Mouse (Mus musculus) heart, embryonic 12.5 days (tissue): ENCODE measurements around the gene Urb1. TPM values are rescaled to one million over a fixed set of nuclear protein-coding genes. Genes with fewer than 3 reads are reported as not detected.

ENCODE experiments used
- ATAC-seq: fragments of 200-750 bp; cut with Nextera tagmentation; 2 replicates; pipeline ENCODE4 v1.8.0; 2017; ENCODE audit warnings: moderate TSS enrichment, moderate library complexity; ENCODE audit not compliant: insufficient number of reproducible peaks, low FRiP score
- H3K27ac ChIP-seq: fragments of 300-500 bp; sonication (generic); 2 replicates; pipeline ENCODE4 v1.5.1; 2016; ENCODE audit warnings: mild to moderate bottlenecking, moderate library complexity; ENCODE audit not compliant: poor library complexity, severe bottlenecking
- H3K27me3 ChIP-seq: fragments of 300-500 bp; sonication (generic); replicated peaks from 2 replicates; pipeline ENCODE4 v1.6.1; 2016; ENCODE audit warnings: mild to moderate bottlenecking, moderate library complexity
- H3K36me3 ChIP-seq: fragments of 300-500 bp; sonication (generic); 2 replicates; pipeline ENCODE4 v1.6.1; 2016; ENCODE audit warnings: mild to moderate bottlenecking, moderate library complexity
- H3K4me1 ChIP-seq: fragments of 300-500 bp; sonication (generic); replicated peaks from 2 replicates; pipeline ENCODE4 v1.6.1; 2016; ENCODE audit warnings: mild to moderate bottlenecking
- H3K4me2 ChIP-seq: fragments of 300-500 bp; sonication (generic); 2 replicates; pipeline ENCODE4 v1.6.1; 2016; ENCODE audit warnings: mild to moderate bottlenecking, moderate library complexity
- H3K4me3 ChIP-seq: fragments of 300-500 bp; sonication (generic); 2 replicates; pipeline ENCODE4 v1.5.1; 2016; ENCODE audit warnings: mild to moderate bottlenecking
- H3K9ac ChIP-seq: fragments of 300-500 bp; sonication (generic); 2 replicates; pipeline ENCODE4 v1.6.1; 2016; ENCODE audit warnings: mild to moderate bottlenecking, moderate library complexity
- H3K9me3 ChIP-seq: fragments of 300-500 bp; sonication (generic); replicated peaks from 2 replicates; pipeline ENCODE4 v1.6.1; 2016; ENCODE audit warnings: mild to moderate bottlenecking, moderate library complexity
- WGBS: fragments of 180-500 bp; shearing (Covaris S2); methylation state at CpG from one replicate; pipeline ENCODE4 v1.1.7; 2016; 5-methylcytosine and 5-hydroxymethylcytosine counted together
- polyA plus RNA-seq: library from polyadenylated mRNA; unstranded; fragments of >200 nt; fragmentation: Nextera tagmentation; extraction: Ambion mirVana; gene quantifications from 2 replicates; pipeline ENCODE4 v1.2.1, GENCODE M21; 2016

Gene Urb1
- polyA plus RNA-seq, 1 experiment from 2014 or later = 8.4 TPM

GRCm38 (mm10) chr16:90822284-90822935, 12.2 kb upstream of the Urb1 start:
- Histone ChIP-seq H3K9me3 (no peaks in the 10 kb centered on the region), H3K27ac (no peak overlapping the region), H3K4me1 (no peaks in the 10 kb centered on the region), H3K36me3 (no peaks in the 10 kb centered on the region), H3K9ac (no peak overlapping the region), H3K4me2 (no peak overlapping the region), H3K27me3 (no peaks in the 10 kb centered on the region), H3K4me3 (no peak overlapping the region)
- WGBS = 77% methylated on average over 10 of the region's 10 CpGs
- no peak; the same call in 1 of the 2 replicates for ATAC-seq

- Histone ChIP-seq H3K36me3 (no peaks in the 10 kb centered on the region), H3K27ac (no peak overlapping the region), H3K9ac (no peak overlapping the region), H3K4me1 (no peaks in the 10 kb centered on the region), H3K4me2 (no peak overlapping the region), H3K27me3 (no peaks in the 10 kb centered on the region), H3K9me3 (no peaks in the 10 kb centered on the region), H3K4me3 (no peak overlapping the region)
- WGBS = 81% methylated on average over 14 of the region's 14 CpGs
- ATAC-seq = no peak
Measured at GRCm38 (mm10) chr16:90821046-90821697, 11.0 kb upstream of the Urb1 start.

GRCm38 (mm10) chr16:90820326-90820725, 10.1 kb upstream of the Urb1 start:
- no peak overlapping the region for H3K4me3 ChIP-seq
- H3K27ac ChIP-seq = no peak overlapping the region
- ATAC-seq = no peak
- H3K4me1 ChIP-seq = no peaks in the 10 kb centered on the region
- WGBS = 74% methylated on average over 6 of the region's 6 CpGs
- no peaks in the 10 kb centered on the region for H3K9me3 ChIP-seq
- no peak overlapping the region for H3K4me2 ChIP-seq
- no peaks in the 10 kb centered on the region for H3K36me3 ChIP-seq
- no peaks in the 10 kb centered on the region for H3K27me3 ChIP-seq
- H3K9ac ChIP-seq = no peak overlapping the region

GRCm38 (mm10) chr16:90812086-90812485, 1.9 kb upstream of the Urb1 start:
- no peak overlapping the region for H3K27ac ChIP-seq
- H3K4me3 ChIP-seq = no peak overlapping the region
- ATAC-seq = no peak
- H3K9me3 ChIP-seq = no peaks in the 10 kb centered on the region
- peaks cover 19% of the 10 kb centered on the region for H3K4me1 ChIP-seq
- H3K27me3 ChIP-seq = no peaks in the 10 kb centered on the region
- WGBS = 74% methylated on average over 5 of the region's 5 CpGs
- no peak overlapping the region for H3K9ac ChIP-seq
- no peak overlapping the region for H3K4me2 ChIP-seq
- no peaks in the 10 kb centered on the region; the same call in 1 of the 2 replicates for H3K36me3 ChIP-seq

GRCm38 (mm10) chr16:90810716-90811256, 573 bp upstream of the Urb1 start:
- Histone ChIP-seq H3K27me3 (no peaks in the 10 kb centered on the region), H3K4me3 (peak overlapping the region; percentile 63), H3K9ac (peak overlapping the region; percentile 33; the same call in 1 of the 2 replicates), H3K27ac (peak overlapping the region; percentile 35; the same call in 1 of the 2 replicates), H3K36me3 (no peaks in the 10 kb centered on the region; the same call in 1 of the 2 replicates), H3K4me1 (peaks cover 21% of the 10 kb centered on the region), H3K9me3 (no peaks in the 10 kb centered on the region), H3K4me2 (peak overlapping the region; percentile 70)
- WGBS = 46% methylated on average over 11 of the region's 11 CpGs
- 0 out of 2 replicates have a peak, but pooled peaks have one; percentile 1 for ATAC-seq

GRCm38 (mm10) chr16:90804466-90804865, 5.7 kb downstream of the Urb1 start:
- no peak overlapping the region for H3K4me3 ChIP-seq
- ATAC-seq = no peak
- no peaks in the 10 kb centered on the region for H3K9me3 ChIP-seq
- H3K27me3 ChIP-seq = no peaks in the 10 kb centered on the region
- no peak overlapping the region for H3K4me2 ChIP-seq
- H3K36me3 ChIP-seq = peaks cover 29% of the 10 kb centered on the region
- H3K27ac ChIP-seq = no peak overlapping the region
- WGBS = 93% methylated on average over 5 of the region's 5 CpGs
- H3K4me1 ChIP-seq = peaks cover 19% of the 10 kb centered on the region
- no peak overlapping the region for H3K9ac ChIP-seq

GRCm38 (mm10) chr16:90801928-90802327, 8.3 kb downstream of the Urb1 start:
- Histone ChIP-seq H3K27me3 (no peaks in the 10 kb centered on the region), H3K36me3 (peaks cover 45% of the 10 kb centered on the region), H3K4me2 (no peak overlapping the region), H3K27ac (no peak overlapping the region), H3K9me3 (no peaks in the 10 kb centered on the region), H3K4me3 (no peak overlapping the region), H3K9ac (no peak overlapping the region), H3K4me1 (peaks cover 22% of the 10 kb centered on the region)
- ATAC-seq = no peak
- 55% methylated on average over 3 of the region's 3 CpGs for WGBS

GRCm38 (mm10) chr16:90801251-90801650, 9.0 kb downstream of the Urb1 start:
- Histone ChIP-seq H3K4me2 (no peak overlapping the region), H3K4me1 (peaks cover 21% of the 10 kb centered on the region), H3K36me3 (peaks cover 49% of the 10 kb centered on the region), H3K9ac (no peak overlapping the region), H3K27me3 (no peaks in the 10 kb centered on the region), H3K4me3 (no peak overlapping the region), H3K9me3 (no peaks in the 10 kb centered on the region), H3K27ac (no peak overlapping the region)
- no peak for ATAC-seq
- 90% methylated on average over 5 of the region's 5 CpGs for WGBS

GRCm38 (mm10) chr16:90799840-90800239, 10.4 kb downstream of the Urb1 start:
- peak; percentile 73 for ATAC-seq
- WGBS = 37% methylated on average over 10 of the region's 10 CpGs

GRCm38 (mm10) chr16:90798848-90799247, 11.4 kb downstream of the Urb1 start:
- no peak for ATAC-seq
- Histone ChIP-seq H3K4me2 (no peak overlapping the region), H3K27me3 (no peaks in the 10 kb centered on the region), H3K4me1 (peaks cover 20% of the 10 kb centered on the region), H3K4me3 (no peak overlapping the region), H3K27ac (no peak overlapping the region), H3K9me3 (no peaks in the 10 kb centered on the region), H3K36me3 (peaks cover 51% of the 10 kb centered on the region), H3K9ac (no peak overlapping the region)
- 82% methylated on average over 5 of the region's 5 CpGs for WGBS

More at GRCm38 (mm10) chr16:90799840-90800239, 10.4 kb downstream of the Urb1 start:
- Histone ChIP-seq H3K9me3 (no peaks in the 10 kb centered on the region), H3K4me3 (no peak overlapping the region), H3K27ac (no peak overlapping the region), H3K9ac (no peak overlapping the region), H3K27me3 (no peaks in the 10 kb centered on the region), H3K4me2 (no peak overlapping the region), H3K36me3 (peaks cover 54% of the 10 kb centered on the region), H3K4me1 (peaks cover 20% of the 10 kb centered on the region)

- Histone ChIP-seq H3K4me3 (no peak overlapping the region), H3K9me3 (no peaks in the 10 kb centered on the region), H3K27ac (no peak overlapping the region), H3K4me1 (peaks cover 20% of the 10 kb centered on the region), H3K36me3 (peaks cover 52% of the 10 kb centered on the region), H3K9ac (no peak overlapping the region), H3K27me3 (no peaks in the 10 kb centered on the region), H3K4me2 (no peak overlapping the region)
- 66% methylated on average over 8 of the region's 8 CpGs for WGBS
- ATAC-seq = no peak
Measured at GRCm38 (mm10) chr16:90798446-90798845, 11.8 kb downstream of the Urb1 start.
